Mouse (Mus musculus) forebrain, postnatal 0 days (tissue): ENCODE measurements around the gene C530008M17Rik. TPM values are rescaled to one million over a fixed set of nuclear protein-coding genes. Genes with fewer than 3 reads are reported as not detected.

Source experiments
- ATAC-seq: fragments of 200-750 bp; cut with Nextera tagmentation; 2 replicates; pipeline ENCODE4 v1.8.0; 2017; ENCODE audit warnings: mild to moderate bottlenecking, moderate library complexity
- DNase-seq: peaks from one replicate; pipeline ENCODE4 v3.0.0-alpha.2; 2015
- H3K27ac ChIP-seq: fragments of 300-500 bp; sonication (generic); 2 replicates; pipeline ENCODE4 v1.5.1; 2014; ENCODE audit warnings: low read depth, mild to moderate bottlenecking, antibody characterized with exemption, low read length, moderate library complexity, mixed read lengths
- H3K27me3 ChIP-seq: fragments of 300-500 bp; sonication (generic); 2 replicates; pipeline ENCODE4 v1.6.1; 2014; ENCODE audit warnings: mild to moderate bottlenecking, low read length, mixed read lengths; ENCODE audit not compliant: insufficient read depth
- H3K36me3 ChIP-seq: fragments of 300-500 bp; sonication (generic); 2 replicates; pipeline ENCODE4 v1.6.1; 2014; ENCODE audit warnings: mild to moderate bottlenecking, moderate library complexity; ENCODE audit not compliant: insufficient read depth
- H3K4me1 ChIP-seq: fragments of 300-500 bp; sonication (generic); 2 replicates; pipeline ENCODE4 v1.6.1; 2014; ENCODE audit warnings: antibody characterized with exemption; ENCODE audit not compliant: insufficient read depth
- H3K4me2 ChIP-seq: fragments of 300-500 bp; sonication (generic); 2 replicates; pipeline ENCODE4 v1.6.1; 2014; ENCODE audit warnings: low read depth, mild to moderate bottlenecking, moderate library complexity
- H3K4me3 ChIP-seq: fragments of 300-500 bp; sonication (generic); 2 replicates; pipeline ENCODE4 v1.5.1; 2014; ENCODE audit warnings: low read depth, low read length, mixed read lengths
- H3K9ac ChIP-seq: fragments of 300-500 bp; sonication (generic); 2 replicates; pipeline ENCODE4 v1.6.1; 2014; ENCODE audit warnings: mild to moderate bottlenecking
- H3K9me3 ChIP-seq: fragments of 300-500 bp; sonication (generic); 2 replicates; pipeline ENCODE4 v1.6.1; 2016; ENCODE audit warnings: low read length
- CTCF ChIP-seq: sonication (generic); IDR thresholded peaks from 2 replicates; pipeline ENCODE4 v1.5.1; 2016; ENCODE audit warnings: antibody characterized with exemption, control low read depth, low read depth
- WGBS: fragments of 180-500 bp; shearing (Covaris S2); extraction: QIAGEN DNeasy Blood & Tissue Kit; methylation state at CpG from one replicate; pipeline ENCODE4 v1.1.7; 2014; 5-methylcytosine and 5-hydroxymethylcytosine counted together
- polyA plus RNA-seq: library from polyadenylated mRNA; unstranded; fragments of >200 nt; fragmentation: Nextera tagmentation; extraction: Ambion mirVana; gene quantifications from 2 replicates; pipeline ENCODE4 v1.2.1, GENCODE M21; 2015
- total RNA-seq: library from RNA; depleted of rRNA; stranded (reverse); fragments of >200 nt; gene quantifications from 2 replicates; pipeline ENCODE4 v1.2.3, GENCODE M21; 2014; rRNA removed

The C530008M17Rik gene
- 86.2 and 87.4 TPM in 2 replicates for total RNA-seq
- 47.6 and 63.6 TPM in 2 replicates for polyA plus RNA-seq

GRCm38 (mm10) chr5:76656212-76656611 is at the start of gene C530008M17Rik:
C530008M17Rik (plus strand) TSS chr5:76656512.
- peak within 1 kb of the TSS; percentile 99 for H3K27ac ChIP-seq
- TF ChIP-seq CTCF = no peak
- no peaks in the 10 kb centered on the region for H3K36me3 ChIP-seq
- peaks cover 6% of the 10 kb centered on the region; the same call in 1 of the 2 replicates for H3K4me1 ChIP-seq
- H3K9ac ChIP-seq = peak within 1 kb of the TSS; percentile 100
- peak within 1 kb of the TSS; percentile 90 for H3K4me3 ChIP-seq
- ATAC-seq (no peak), DNase-seq (peak; percentile 21)
- no peaks in the 10 kb centered on the region for H3K27me3 ChIP-seq
- 63% methylated on average over 2 of the region's 2 CpGs for WGBS
- peak within 1 kb of the TSS; percentile 71 for H3K4me2 ChIP-seq
- no peaks in the 10 kb centered on the region for H3K9me3 ChIP-seq

DNA sequence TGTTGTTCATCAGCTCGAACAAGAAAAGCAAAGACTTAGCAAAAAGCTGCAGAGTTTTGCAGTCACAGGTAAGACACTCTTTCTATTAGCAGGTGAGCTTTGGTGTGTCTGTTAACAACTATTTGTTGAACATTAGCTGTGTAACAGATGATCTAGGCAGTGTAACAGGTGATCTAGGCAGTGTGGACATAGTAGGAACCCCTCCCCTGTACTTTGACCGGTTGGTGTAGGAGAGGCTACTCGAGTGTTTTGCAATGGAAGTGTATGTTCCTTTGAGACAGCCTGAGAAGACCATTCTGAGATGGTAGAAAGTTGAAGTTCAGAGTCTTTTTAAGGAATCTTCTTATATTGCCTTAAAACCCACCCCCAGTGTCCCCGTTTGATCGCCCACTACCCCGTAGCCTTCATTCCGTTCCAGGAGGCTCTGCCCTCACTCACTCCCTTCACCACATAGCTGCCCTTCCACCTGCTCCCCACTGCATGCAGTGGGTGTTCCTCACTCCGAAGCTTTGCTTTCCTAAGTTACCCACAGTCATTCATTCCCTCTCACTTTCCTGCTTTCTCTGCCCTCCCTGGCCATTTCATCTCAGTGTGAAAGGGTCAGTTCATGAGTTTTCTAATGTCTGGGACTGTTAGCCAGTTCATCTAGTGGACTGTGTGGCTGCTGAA is 46.5 kb upstream of the C530008M17Rik start:
- no peaks in the 10 kb centered on the region for H3K27me3 ChIP-seq
- H3K4me1 ChIP-seq = no peaks in the 10 kb centered on the region
- H3K4me3 ChIP-seq = no peak overlapping the region
- ATAC-seq (no peak), DNase-seq (no peak)
- H3K9me3 ChIP-seq = no peaks in the 10 kb centered on the region
- WGBS = 96% methylated on average over 8 of the region's 8 CpGs
- no peak overlapping the region for H3K27ac ChIP-seq
- no peak overlapping the region for H3K4me2 ChIP-seq
- peaks cover 31% of the 10 kb centered on the region for H3K36me3 ChIP-seq
- no peak for TF ChIP-seq CTCF
- no peak overlapping the region for H3K9ac ChIP-seq

- no peak overlapping the region for H3K9ac ChIP-seq
- peaks cover 26% of the 10 kb centered on the region for H3K36me3 ChIP-seq
- no peak overlapping the region for H3K4me3 ChIP-seq
- no peaks in the 10 kb centered on the region for H3K4me1 ChIP-seq
- no peak overlapping the region for H3K4me2 ChIP-seq
- ATAC-seq (no peak), DNase-seq (no peak)
- H3K27me3 ChIP-seq = no peaks in the 10 kb centered on the region
- no peak for TF ChIP-seq CTCF
- 91% methylated on average over 6 of the region's 6 CpGs for WGBS
- no peaks in the 10 kb centered on the region for H3K9me3 ChIP-seq
- no peak overlapping the region for H3K27ac ChIP-seq
Observed at GRCm38 (mm10) chr5:76612867-76613499, 43.3 kb upstream of the C530008M17Rik start.

- Histone ChIP-seq H3K27ac (peak overlapping the region; percentile 73), H3K4me3 (no peak overlapping the region), H3K36me3 (peaks cover 33% of the 10 kb centered on the region), H3K4me2 (no peak overlapping the region), H3K27me3 (no peaks in the 10 kb centered on the region), H3K9ac (no peak overlapping the region), H3K9me3 (no peaks in the 10 kb centered on the region), H3K4me1 (no peaks in the 10 kb centered on the region)
- peak; percentile 62 for DNase-seq
- 82% methylated on average over 8 of the region's 8 CpGs for WGBS
- peak; percentile 50 for ATAC-seq
- no peak for TF ChIP-seq CTCF
Observed at GRCm38 (mm10) chr5:76615276-76615675, 41.0 kb upstream of the C530008M17Rik start.

GRCm38 (mm10) chr5:76616196-76616747 is 40.0 kb upstream of the C530008M17Rik start:
- 56% methylated on average over 2 of the region's 2 CpGs for WGBS
- peak; percentile 38 for DNase-seq
- peak; percentile 53 for ATAC-seq

DNA sequence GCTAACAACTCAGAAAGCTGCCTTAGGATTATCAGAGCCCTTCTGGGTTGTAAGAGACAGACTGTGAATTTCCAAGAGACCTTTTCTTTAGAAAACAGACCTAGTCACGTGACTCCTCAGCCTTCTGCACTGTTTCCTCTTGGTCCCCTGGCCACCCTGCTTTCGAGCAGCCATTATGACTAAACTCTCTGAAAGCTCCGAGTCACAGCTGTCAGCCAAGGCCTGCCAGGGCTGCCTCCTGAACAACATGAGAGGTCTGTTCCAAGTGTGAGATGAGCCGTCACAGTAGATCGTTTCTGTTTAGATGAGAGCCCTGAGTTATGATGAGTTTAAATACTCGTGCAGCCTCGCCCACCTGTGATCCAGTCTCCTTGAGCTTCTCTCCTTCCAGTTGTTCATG is 37.6 kb upstream of the C530008M17Rik start:
- Histone ChIP-seq H3K4me3 (no peak overlapping the region), H3K27ac (0 out of 2 replicates have a peak overlapping the region, but pooled peaks have one; percentile 4), H3K27me3 (no peaks in the 10 kb centered on the region), H3K9ac (no peak overlapping the region), H3K9me3 (no peaks in the 10 kb centered on the region), H3K36me3 (peaks cover 29% of the 10 kb centered on the region), H3K4me2 (no peak overlapping the region), H3K4me1 (no peaks in the 10 kb centered on the region)
- ATAC-seq (peak; percentile 72), DNase-seq (peak; percentile 47)
- WGBS = 73% methylated on average over 7 of the region's 7 CpGs
- no peak for TF ChIP-seq CTCF

More at GRCm38 (mm10) chr5:76616196-76616747, 40.0 kb upstream of the C530008M17Rik start:
- Histone ChIP-seq H3K36me3 (peaks cover 29% of the 10 kb centered on the region), H3K27ac (peak overlapping the region; percentile 46; the same call in 1 of the 2 replicates), H3K4me3 (no peak overlapping the region), H3K4me2 (no peak overlapping the region), H3K27me3 (no peaks in the 10 kb centered on the region), H3K9me3 (no peaks in the 10 kb centered on the region), H3K4me1 (no peaks in the 10 kb centered on the region), H3K9ac (no peak overlapping the region)
- no peak for TF ChIP-seq CTCF

- H3K4me1 ChIP-seq = no peaks in the 10 kb centered on the region
- no peak overlapping the region for H3K4me3 ChIP-seq
- H3K4me2 ChIP-seq = no peak overlapping the region
- H3K9me3 ChIP-seq = no peaks in the 10 kb centered on the region
- H3K36me3 ChIP-seq = peaks cover 24% of the 10 kb centered on the region
- WGBS = 99% methylated on average over 9 of the region's 9 CpGs
- no peaks in the 10 kb centered on the region for H3K27me3 ChIP-seq
- ATAC-seq (no peak), DNase-seq (no peak)
- TF ChIP-seq CTCF = no peak
- H3K9ac ChIP-seq = no peak overlapping the region
- H3K27ac ChIP-seq = no peak overlapping the region
Observed at GRCm38 (mm10) chr5:76623759-76624158, 32.6 kb upstream of the C530008M17Rik start.
